Mouse (Mus musculus): ENCODE data around the gene Tef. TPM values are rescaled to one million over a fixed set of nuclear protein-coding genes. Genes with fewer than 3 reads are reported as not detected.

Tef gene
- polyA plus RNA-seq, 1 experiment from 2014 or later: 26.5 TPM

GRCm38 (mm10) chr15:81857724-81858116 lies 55.5 kb downstream of the Tef start:
- Histone ChIP-seq H3K27ac (peak overlapping the region; percentile 99), H3K4me1 (peaks cover 39% of the 10 kb centered on the region), H3K27me3 (no peaks in the 10 kb centered on the region), H3K9me3 (replicated peaks) (no peaks in the 10 kb centered on the region), H3K4me3 (replicated peaks) (peak overlapping the region; percentile 69), H3K4me2 (peak overlapping the region; percentile 88), H3K36me3 (peaks cover 17% of the 10 kb centered on the region), H3K9ac (peak overlapping the region; percentile 87)
- ATAC-seq (replicated peaks; ENCODE audit: low FRiP score): peak; percentile 19
- WGBS: under 1% methylated on average over 33 of the region's 33 CpGs

- Histone ChIP-seq H3K9me3 (replicated peaks) (no peaks in the 10 kb centered on the region), H3K27me3 (no peaks in the 10 kb centered on the region), H3K4me3 (replicated peaks) (peak overlapping the region; percentile 69), H3K36me3 (peaks cover 14% of the 10 kb centered on the region), H3K4me2 (peak overlapping the region; percentile 88), H3K9ac (peak overlapping the region; percentile 87), H3K27ac (peak overlapping the region; percentile 99), H3K4me1 (peaks cover 39% of the 10 kb centered on the region)
- WGBS: under 1% methylated on average over 23 of the region's 23 CpGs
- ATAC-seq (replicated peaks; ENCODE audit: low FRiP score): peak; percentile 27; the same call in 1 of the 2 replicates
These were observed 55.9 kb downstream of the Tef start for GRCm38 (mm10) chr15:81858138-81858516.

GRCm38 (mm10) chr15:81858517-81859329 lies 56.5 kb downstream of the Tef start, which contains the start of gene Tob2:
Gene Tob2, minus strand, starts transcription at chr15:81858796.
- peaks cover 35% of the 10 kb centered on the region for H3K4me1 ChIP-seq
- H3K27ac ChIP-seq: peak within 1 kb of the TSS; percentile 99
- peak within 1 kb of the TSS; percentile 87 for H3K9ac ChIP-seq
- H3K9me3 ChIP-seq (replicated peaks): no peaks in the 10 kb centered on the region
- H3K4me3 ChIP-seq (replicated peaks): peak within 1 kb of the TSS; percentile 69
- WGBS: under 1% methylated on average over 44 of the region's 44 CpGs
- H3K4me2 ChIP-seq: peak within 1 kb of the TSS; percentile 88
- no peaks in the 10 kb centered on the region for H3K27me3 ChIP-seq
- peaks cover 11% of the 10 kb centered on the region for H3K36me3 ChIP-seq
- peak; percentile 14; the same call in 1 of the 2 replicates for ATAC-seq (replicated peaks; ENCODE audit: low FRiP score)

GRCm38 (mm10) chr15:81859330-81860255 lies 57.4 kb downstream of the Tef start:
- under 1% methylated on average over 39 of the region's 39 CpGs for WGBS
- Histone ChIP-seq H3K4me3 (replicated peaks) (peak overlapping the region; percentile 69), H3K27me3 (no peaks in the 10 kb centered on the region), H3K4me1 (peaks cover 31% of the 10 kb centered on the region), H3K27ac (peak overlapping the region; percentile 99), H3K9me3 (replicated peaks) (no peaks in the 10 kb centered on the region), H3K4me2 (peak overlapping the region; percentile 88), H3K36me3 (peaks cover 11% of the 10 kb centered on the region), H3K9ac (peak overlapping the region; percentile 66)
- peak; percentile 81 for ATAC-seq (replicated peaks; ENCODE audit: low FRiP score)

GRCm38 (mm10) chr15:81860471-81861135 lies 58.4 kb downstream of the Tef start:
- 37% methylated on average over 8 of the region's 8 CpGs for WGBS
- Histone ChIP-seq H3K27ac (peak overlapping the region; percentile 99), H3K9ac (no peak overlapping the region), H3K9me3 (replicated peaks) (no peaks in the 10 kb centered on the region), H3K4me2 (peak overlapping the region; percentile 88), H3K27me3 (no peaks in the 10 kb centered on the region), H3K4me1 (peaks cover 24% of the 10 kb centered on the region), H3K4me3 (replicated peaks) (peak overlapping the region; percentile 69; the same call in 1 of the 2 replicates), H3K36me3 (peaks cover 18% of the 10 kb centered on the region)
- no peak for ATAC-seq (replicated peaks; ENCODE audit: low FRiP score)

GRCm38 (mm10) chr15:81864238-81864637 lies 62.0 kb downstream of the Tef start:
- Histone ChIP-seq H3K27me3 (no peaks in the 10 kb centered on the region), H3K9ac (no peak overlapping the region), H3K4me2 (no peak overlapping the region), H3K4me1 (peaks cover 8% of the 10 kb centered on the region; the same call in 1 of the 2 replicates), H3K27ac (no peak overlapping the region), H3K9me3 (replicated peaks) (no peaks in the 10 kb centered on the region), H3K4me3 (replicated peaks) (no peak overlapping the region), H3K36me3 (peaks cover 55% of the 10 kb centered on the region)
- WGBS: 92% methylated on average over 7 of the region's 7 CpGs
- no peak for ATAC-seq (replicated peaks; ENCODE audit: low FRiP score)

- Histone ChIP-seq H3K36me3 (peaks cover 63% of the 10 kb centered on the region), H3K4me1 (peaks cover 23% of the 10 kb centered on the region), H3K27ac (no peak overlapping the region), H3K4me3 (replicated peaks) (peak overlapping the region; percentile 100; the same call in 1 of the 2 replicates), H3K27me3 (no peaks in the 10 kb centered on the region), H3K9me3 (replicated peaks) (no peaks in the 10 kb centered on the region), H3K9ac (no peak overlapping the region), H3K4me2 (no peak overlapping the region)
- 97% methylated on average over 5 of the region's 5 CpGs for WGBS
- no peak for ATAC-seq (replicated peaks; ENCODE audit: low FRiP score)
These were observed 67.8 kb downstream of the Tef start for GRCm38 (mm10) chr15:81869985-81870384.

GRCm38 (mm10) chr15:81871604-81872261 lies 69.5 kb downstream of the Tef start, which contains the start of gene Phf5a:
Gene Phf5a, minus strand, starts transcription at chr15:81871911.
- peaks cover 23% of the 10 kb centered on the region for H3K4me1 ChIP-seq
- peak within 1 kb of the TSS; percentile 81 for H3K4me2 ChIP-seq
- H3K9ac ChIP-seq: peak within 1 kb of the TSS; percentile 93
- H3K36me3 ChIP-seq: peaks cover 46% of the 10 kb centered on the region
- under 1% methylated on average over 30 of the region's 30 CpGs for WGBS
- no peaks in the 10 kb centered on the region for H3K9me3 ChIP-seq (replicated peaks)
- no peaks in the 10 kb centered on the region for H3K27me3 ChIP-seq
- peak within 1 kb of the TSS; percentile 99 for H3K27ac ChIP-seq
- H3K4me3 ChIP-seq (replicated peaks): peak within 1 kb of the TSS; percentile 100
- ATAC-seq (replicated peaks; ENCODE audit: low FRiP score): peak; percentile 88

GRCm38 (mm10) chr15:81872262-81873136 lies 70.3 kb downstream of the Tef start, which contains the start of gene Aco2:
Gene Aco2, plus strand, starts transcription at chr15:81872309.
- H3K36me3 ChIP-seq: peaks cover 41% of the 10 kb centered on the region
- H3K27ac ChIP-seq: peak within 1 kb of the TSS; percentile 99
- peak within 1 kb of the TSS; percentile 81 for H3K4me2 ChIP-seq
- H3K27me3 ChIP-seq: no peaks in the 10 kb centered on the region
- H3K9me3 ChIP-seq (replicated peaks): no peaks in the 10 kb centered on the region
- peak within 1 kb of the TSS; percentile 100 for H3K4me3 ChIP-seq (replicated peaks)
- ATAC-seq (replicated peaks; ENCODE audit: low FRiP score): peak; percentile 87
- peaks cover 23% of the 10 kb centered on the region for H3K4me1 ChIP-seq
- peak within 1 kb of the TSS; percentile 93 for H3K9ac ChIP-seq
- WGBS: under 1% methylated on average over 53 of the region's 53 CpGs

All from kidney, embryonic 15.5 days (tissue).